Mouse (Mus musculus): ENCODE data around the gene Bcl6. TPM values are rescaled to one million over a fixed set of nuclear protein-coding genes. Genes with fewer than 3 reads are reported as not detected.

Gene Bcl6
- polyA plus RNA-seq, 1 experiment, result 103 TPM

GRCm38 (mm10) chr16:23947654-23948053 lies 41.0 kb downstream of the Bcl6 start:
- WGBS, result 96% methylated on average over 6 of the region's 6 CpGs
- Histone ChIP-seq H3K27me3 (ENCODE audit: control insufficient read depth, insufficient read depth, low read length) (no peaks in the 10 kb centered on the region; the same call in 1 of the 2 replicates), H3K36me3 (ENCODE audit: control insufficient read depth, insufficient read depth, low read length) (no peaks in the 10 kb centered on the region), H3K4me1 (replicated peaks; ENCODE audit: control insufficient read depth, insufficient read depth, low read length) (no peaks in the 10 kb centered on the region), H3K4me3 (ENCODE audit: control insufficient read depth, insufficient read depth, low read length) (no peak overlapping the region), H3K27ac (ENCODE audit: control insufficient read depth, insufficient read depth, low read length) (no peak overlapping the region)
- TF ChIP-seq POLR2A (IDR thresholded peaks at IDR 0.05; ENCODE audit: control insufficient read depth, extremely low read depth, insufficient read depth, low read length, poor library complexity) (no peak), CTCF (IDR thresholded peaks at IDR 0.05; ENCODE audit: borderline replicate concordance, control insufficient read depth, extremely low read depth, insufficient read depth, low read length, poor library complexity) (no peak)
- DNase-seq, result no peak

- no peak for TF ChIP-seq CTCF (IDR thresholded peaks at IDR 0.05; ENCODE audit: borderline replicate concordance, control insufficient read depth, extremely low read depth, insufficient read depth, low read length, poor library complexity)
- TF ChIP-seq POLR2A (IDR thresholded peaks at IDR 0.05; ENCODE audit: control insufficient read depth, extremely low read depth, insufficient read depth, low read length, poor library complexity), result no peak
- 52% methylated on average over 3 of the region's 3 CpGs for WGBS
- H3K36me3 ChIP-seq (ENCODE audit: control insufficient read depth, insufficient read depth, low read length), result no peaks in the 10 kb centered on the region
Measured at GRCm38 (mm10) chr16:23944801-23945200, 43.9 kb downstream of the Bcl6 start.

GRCm38 (mm10) chr16:23934397-23934796 lies 54.3 kb downstream of the Bcl6 start:
- no peaks in the 10 kb centered on the region for H3K36me3 ChIP-seq (ENCODE audit: control insufficient read depth, insufficient read depth, low read length)
- DNase-seq, result no peak
- no peaks in the 10 kb centered on the region for H3K4me1 ChIP-seq (replicated peaks; ENCODE audit: control insufficient read depth, insufficient read depth, low read length)
- 88% methylated on average over 2 of the region's 2 CpGs for WGBS
- no peaks in the 10 kb centered on the region for H3K27me3 ChIP-seq (ENCODE audit: control insufficient read depth, insufficient read depth, low read length)
- H3K27ac ChIP-seq (ENCODE audit: control insufficient read depth, insufficient read depth, low read length), result no peak overlapping the region
- TF ChIP-seq POLR2A (IDR thresholded peaks at IDR 0.05; ENCODE audit: control insufficient read depth, extremely low read depth, insufficient read depth, low read length, poor library complexity) (no peak), CTCF (IDR thresholded peaks at IDR 0.05; ENCODE audit: borderline replicate concordance, control insufficient read depth, extremely low read depth, insufficient read depth, low read length, poor library complexity) (no peak)
- H3K4me3 ChIP-seq (ENCODE audit: control insufficient read depth, insufficient read depth, low read length), result no peak overlapping the region

More at GRCm38 (mm10) chr16:23944801-23945200, 43.9 kb downstream of the Bcl6 start:
- no peaks in the 10 kb centered on the region; the same call in 1 of the 2 replicates for H3K27me3 ChIP-seq (ENCODE audit: control insufficient read depth, insufficient read depth, low read length)
- no peaks in the 10 kb centered on the region for H3K4me1 ChIP-seq (replicated peaks; ENCODE audit: control insufficient read depth, insufficient read depth, low read length)
- no peak overlapping the region for H3K4me3 ChIP-seq (ENCODE audit: control insufficient read depth, insufficient read depth, low read length)
- H3K27ac ChIP-seq (ENCODE audit: control insufficient read depth, insufficient read depth, low read length), result no peak overlapping the region
- no peak for DNase-seq

- DNase-seq, result no peak
- WGBS, result 89% methylated on average over 11 of the region's 11 CpGs
- H3K27me3 ChIP-seq (ENCODE audit: control insufficient read depth, insufficient read depth, low read length), result no peaks in the 10 kb centered on the region
- no peaks in the 10 kb centered on the region for H3K36me3 ChIP-seq (ENCODE audit: control insufficient read depth, insufficient read depth, low read length)
- H3K4me1 ChIP-seq (replicated peaks; ENCODE audit: control insufficient read depth, insufficient read depth, low read length), result no peaks in the 10 kb centered on the region
- H3K4me3 ChIP-seq (ENCODE audit: control insufficient read depth, insufficient read depth, low read length), result no peak within 1 kb of the TSS
- TF ChIP-seq CTCF (IDR thresholded peaks at IDR 0.05; ENCODE audit: borderline replicate concordance, control insufficient read depth, extremely low read depth, insufficient read depth, low read length, poor library complexity), result no peak
- TF ChIP-seq POLR2A (IDR thresholded peaks at IDR 0.05; ENCODE audit: control insufficient read depth, extremely low read depth, insufficient read depth, low read length, poor library complexity), result no peak
- H3K27ac ChIP-seq (ENCODE audit: control insufficient read depth, insufficient read depth, low read length), result no peak within 1 kb of the TSS
Measured at GRCm38 (mm10) chr16:23932294-23932693, 56.4 kb downstream of the Bcl6 start, which contains the start of gene Rtp2. Gene Rtp2, minus strand, starts transcription at chr16:23932394.

- Histone ChIP-seq H3K27ac (ENCODE audit: control insufficient read depth, insufficient read depth, low read length) (no peak overlapping the region), H3K36me3 (ENCODE audit: control insufficient read depth, insufficient read depth, low read length) (no peaks in the 10 kb centered on the region), H3K4me3 (ENCODE audit: control insufficient read depth, insufficient read depth, low read length) (no peak overlapping the region), H3K27me3 (ENCODE audit: control insufficient read depth, insufficient read depth, low read length) (no peaks in the 10 kb centered on the region), H3K4me1 (replicated peaks; ENCODE audit: control insufficient read depth, insufficient read depth, low read length) (no peaks in the 10 kb centered on the region)
- WGBS, result 88% methylated on average over 18 of the region's 18 CpGs
- no peak for TF ChIP-seq CTCF (IDR thresholded peaks at IDR 0.05; ENCODE audit: borderline replicate concordance, control insufficient read depth, extremely low read depth, insufficient read depth, low read length, poor library complexity)
- TF ChIP-seq POLR2A (IDR thresholded peaks at IDR 0.05; ENCODE audit: control insufficient read depth, extremely low read depth, insufficient read depth, low read length, poor library complexity), result no peak
- DNase-seq, result no peak
Measured at GRCm38 (mm10) chr16:23931275-23931674, 57.4 kb downstream of the Bcl6 start.

- Histone ChIP-seq H3K4me1 (replicated peaks; ENCODE audit: control insufficient read depth, insufficient read depth, low read length) (no peaks in the 10 kb centered on the region), H3K27ac (ENCODE audit: control insufficient read depth, insufficient read depth, low read length) (no peak overlapping the region), H3K27me3 (ENCODE audit: control insufficient read depth, insufficient read depth, low read length) (no peaks in the 10 kb centered on the region), H3K4me3 (ENCODE audit: control insufficient read depth, insufficient read depth, low read length) (no peak overlapping the region), H3K36me3 (ENCODE audit: control insufficient read depth, insufficient read depth, low read length) (no peaks in the 10 kb centered on the region)
- no peak for DNase-seq
- TF ChIP-seq POLR2A (IDR thresholded peaks at IDR 0.05; ENCODE audit: control insufficient read depth, extremely low read depth, insufficient read depth, low read length, poor library complexity), result no peak
- no peak for TF ChIP-seq CTCF (IDR thresholded peaks at IDR 0.05; ENCODE audit: borderline replicate concordance, control insufficient read depth, extremely low read depth, insufficient read depth, low read length, poor library complexity)
- 76% methylated on average over 3 of the region's 3 CpGs for WGBS
Measured at GRCm38 (mm10) chr16:23930426-23931073, 58.1 kb downstream of the Bcl6 start.
